Comparison of ENCODE assay signal across 8 mouse cellular contexts in genomic region chr5:52470551-52470950, GRCm38 (mm10). TPM values are rescaled to one million over a fixed set of nuclear protein-coding genes. Genes with fewer than 3 reads are reported as not detected.
DNase-seq lines count a peak whose midpoint lies in the region; ATAC-seq and TF ChIP-seq lines count a peak whose summit lies in the region.

No protein-coding gene starts in this region.

- TF ChIP-seq CTCF in hindbrain, postnatal 0 days (IDR thresholded peaks at IDR 0.05; ENCODE audit: low read depth), result no peak

- 0 out of 2 replicates have a peak, but pooled peaks cover 2% of the 10 kb centered on the region for H3K27me3 ChIP-seq in kidney, embryonic 14.5 days (ENCODE audit: control insufficient read depth, insufficient read depth, low read length)
- H3K27me3 ChIP-seq in embryonic facial prominence, embryonic 14.5 days (replicated peaks; ENCODE audit: control insufficient read depth, insufficient read depth, low read length), result peaks cover 5% of the 10 kb centered on the region; the same call in 1 of the 2 replicates
- no peaks in the 10 kb centered on the region for H3K27me3 ChIP-seq in hindbrain, postnatal 0 days (ENCODE audit: insufficient read depth, low read length)
- H3K27me3 ChIP-seq in midbrain, embryonic 15.5 days (replicated peaks), result 0 out of 2 replicates have a peak, but pooled peaks cover 6% of the 10 kb centered on the region

- no peak overlapping the region for H3K9ac ChIP-seq in kidney, embryonic 14.5 days (ENCODE audit: low read depth, low read length)
- peak overlapping the region; percentile 72; the same call in 1 of the 2 replicates for H3K9ac ChIP-seq in embryonic facial prominence, embryonic 14.5 days (ENCODE audit: low read depth, low read length)
- peak overlapping the region; percentile 93 for H3K9ac ChIP-seq in hindbrain, postnatal 0 days (replicated peaks; ENCODE audit: low read length)
- peak overlapping the region; percentile 91; the same call in 1 of the 2 replicates for H3K9ac ChIP-seq in midbrain, embryonic 15.5 days

- 47% methylated on average over 5 of the region's 5 CpGs for WGBS in kidney, embryonic 14.5 days
- WGBS in embryonic facial prominence, embryonic 14.5 days, result 46% methylated on average over 5 of the region's 5 CpGs
- WGBS in hindbrain, postnatal 0 days, result 46% methylated on average over 5 of the region's 5 CpGs
- 53% methylated on average over 5 of the region's 5 CpGs for WGBS in midbrain, embryonic 15.5 days

- H3K36me3 ChIP-seq in kidney, embryonic 14.5 days (ENCODE audit: control insufficient read depth, insufficient read depth, low read length), result no peaks in the 10 kb centered on the region
- no peaks in the 10 kb centered on the region for H3K36me3 ChIP-seq in embryonic facial prominence, embryonic 14.5 days (ENCODE audit: control insufficient read depth, insufficient read depth, low read length)
- no peaks in the 10 kb centered on the region for H3K36me3 ChIP-seq in hindbrain, postnatal 0 days (ENCODE audit: insufficient read depth, low read length)
- H3K36me3 ChIP-seq in midbrain, embryonic 15.5 days (replicated peaks), result no peaks in the 10 kb centered on the region

- H3K4me2 ChIP-seq in kidney, embryonic 14.5 days (replicated peaks; ENCODE audit: low read depth, low read length), result peak overlapping the region; percentile 89
- peak overlapping the region; percentile 81 for H3K4me2 ChIP-seq in embryonic facial prominence, embryonic 14.5 days (ENCODE audit: low read depth, low read length)
- H3K4me2 ChIP-seq in hindbrain, postnatal 0 days (ENCODE audit: low read depth, low read length), result peak overlapping the region; percentile 87
- peak overlapping the region; percentile 85 for H3K4me2 ChIP-seq in midbrain, embryonic 15.5 days

- H3K4me3 ChIP-seq in kidney, embryonic 14.5 days (ENCODE audit: low read length), result peak overlapping the region; percentile 68; the same call in 1 of the 2 replicates
- peak overlapping the region; percentile 65 for H3K4me3 ChIP-seq in embryonic facial prominence, embryonic 14.5 days (ENCODE audit: low read depth, low read length)
- H3K4me3 ChIP-seq in hindbrain, postnatal 0 days (ENCODE audit: low read length), result peak overlapping the region; percentile 76
- peak overlapping the region; percentile 73 for H3K4me3 ChIP-seq in midbrain, embryonic 15.5 days

- H3K9me3 ChIP-seq in kidney, embryonic 14.5 days (ENCODE audit: control insufficient read depth, low read length), result no peaks in the 10 kb centered on the region
- H3K9me3 ChIP-seq in embryonic facial prominence, embryonic 14.5 days (ENCODE audit: control insufficient read depth, low read length), result peaks cover 4% of the 10 kb centered on the region; the same call in 1 of the 2 replicates
- no peaks in the 10 kb centered on the region for H3K9me3 ChIP-seq in hindbrain, postnatal 0 days (ENCODE audit: low read length)
- H3K9me3 ChIP-seq in midbrain, embryonic 15.5 days, result no peaks in the 10 kb centered on the region

- H3K4me1 ChIP-seq in kidney, embryonic 14.5 days (ENCODE audit: control insufficient read depth, insufficient read depth, low read length), result peaks cover 3% of the 10 kb centered on the region; the same call in 1 of the 2 replicates
- H3K4me1 ChIP-seq in embryonic facial prominence, embryonic 14.5 days (ENCODE audit: control insufficient read depth, insufficient read depth, low read length), result no peaks in the 10 kb centered on the region
- H3K4me1 ChIP-seq in hindbrain, postnatal 0 days (ENCODE audit: insufficient read depth, low read length), result peaks cover 4% of the 10 kb centered on the region; the same call in 1 of the 2 replicates
- peaks cover 8% of the 10 kb centered on the region for H3K4me1 ChIP-seq in midbrain, embryonic 15.5 days

- DNase-seq in kidney, adult 8-10 months, result no peak
- no peak for DNase-seq in embryonic facial prominence, embryonic 14.5 days (ENCODE audit: low spot score)
- no peak for DNase-seq in hindbrain, postnatal 0 days (ENCODE audit: low spot score)
- DNase-seq in T-cell, adult 2 months (ENCODE audit: low spot score), result no peak
- no peak for DNase-seq in cerebellum, adult 11-12 months
- no peak for DNase-seq in thymus, postnatal 14 days

- 0 out of 2 replicates have a peak, but pooled peaks have one; percentile 42 for ATAC-seq in kidney, embryonic 14.5 days (ENCODE audit: low FRiP score, low TSS enrichment)
- ATAC-seq in embryonic facial prominence, embryonic 14.5 days (ENCODE audit: low read depth), result no peak
- 0 out of 2 replicates have a peak, but pooled peaks have one; percentile 0 for ATAC-seq in hindbrain, postnatal 0 days
- no peak; the same call in 1 of the 2 replicates for ATAC-seq in midbrain, embryonic 15.5 days (replicated peaks)

- no peak overlapping the region for H3K27ac ChIP-seq in kidney, embryonic 14.5 days (ENCODE audit: low read depth, low read length)
- H3K27ac ChIP-seq in embryonic facial prominence, embryonic 14.5 days (replicated peaks; ENCODE audit: low read depth, low read length), result no peak overlapping the region
- H3K27ac ChIP-seq in hindbrain, postnatal 0 days, result peak overlapping the region; percentile 92
- peak overlapping the region; percentile 88 for H3K27ac ChIP-seq in midbrain, embryonic 15.5 days

RNA-seq across cellular contexts. Expression of gene Ccdc149, which starts 0.8 kb away (rescaled TPM):
- polyA plus RNA-seq in kidney, embryonic 14.5 days (2014; fragmentation: Nextera tagmentation; extraction: Ambion mirVana), result 1.8 and 2.1 TPM in 2 replicates
- polyA plus RNA-seq in embryonic facial prominence, embryonic 14.5 days (2014; fragmentation: Nextera tagmentation; extraction: Ambion mirVana), result 3.3 and 3.8 TPM in 2 replicates
- total RNA-seq in hindbrain, postnatal 0 days (2014; rRNA removed), result 14.4 and 17.6 TPM in 2 replicates
- 14.5 and 15.6 TPM in 2 replicates for polyA plus RNA-seq in hindbrain, postnatal 0 days (2015; fragmentation: Nextera tagmentation; extraction: Ambion mirVana)
- 14.0 and 14.9 TPM in 2 replicates for polyA plus RNA-seq in midbrain, embryonic 15.5 days (2015; fragmentation: Nextera tagmentation; extraction: Ambion mirVana)

Comparison
In these comparisons a context has a peak if more than half of its experiments do, and no peak if none do; other contexts are left out.
1. ATAC-seq: peak in kidney, embryonic 14.5 days (single experiment) and hindbrain, postnatal 0 days (single experiment); none in embryonic facial prominence, embryonic 14.5 days (single experiment) and midbrain, embryonic 15.5 days (single experiment).
2. H3K27ac ChIP-seq: peak in hindbrain, postnatal 0 days (single experiment) and midbrain, embryonic 15.5 days (single experiment); none in kidney, embryonic 14.5 days (single experiment) and embryonic facial prominence, embryonic 14.5 days (single experiment).
3. Peak in every context shown above with its lines, with median percentiles within 50 percentile points of each other: H3K4me2 ChIP-seq and H3K4me3 ChIP-seq.